Mouse (Mus musculus) myocyte (in vitro differentiated cells): Measurements from ENCODE around the gene Srsf6.

Experiments
- POLR2A ChIP-seq: IDR thresholded peaks from one replicate; pipeline ENCODE4 v1.6.1; 2011; ENCODE audit warnings: low read depth, mild to moderate bottlenecking, control low read depth, moderate library complexity; ENCODE audit not compliant: insufficient read length
- REST ChIP-seq: IDR thresholded peaks from one replicate; pipeline ENCODE4 v1.6.1; 2011; ENCODE audit warnings: mild to moderate bottlenecking, control low read depth, moderate library complexity; ENCODE audit not compliant: insufficient read depth, insufficient read length
- SRF ChIP-seq: IDR thresholded peaks from one replicate; pipeline ENCODE4 v1.6.1; 2011; ENCODE audit warnings: low read depth; ENCODE audit not compliant: control insufficient read depth, insufficient read length
- TCF12 ChIP-seq: IDR thresholded peaks from one replicate; pipeline ENCODE4 v1.6.1; 2011; ENCODE audit warnings: mild to moderate bottlenecking, control low read depth; ENCODE audit not compliant: poor library complexity, insufficient read depth, severe bottlenecking

GRCm38 (mm10) chr2:162970896-162971295 lies 39.6 kb downstream of the Srsf6 start:
- TF ChIP-seq REST (no peak), POLR2A (no peak), TCF12 (no peak), SRF (no peak)
